Mouse (Mus musculus) c-Kit-positive CD71-positive TER-119-positive erythroid progenitor cells, embryonic 14.5 days (primary cell): ENCODE results near the gene Faim.
A peak's percentile ranks its signal among the peaks of the same experiment; 100 is the strongest.

Experiments
- DNase-seq: peaks from one replicate; pipeline ENCODE4 v3.0.0-alpha.2; 2013; ENCODE audit warnings: low spot score

Gene Faim

GRCm38 (mm10) chr9:98985800-98986475 is at the start of gene Faim:
Faim (plus strand) TSS chr9:98986373.
- peak; percentile 99 for DNase-seq

DNA sequence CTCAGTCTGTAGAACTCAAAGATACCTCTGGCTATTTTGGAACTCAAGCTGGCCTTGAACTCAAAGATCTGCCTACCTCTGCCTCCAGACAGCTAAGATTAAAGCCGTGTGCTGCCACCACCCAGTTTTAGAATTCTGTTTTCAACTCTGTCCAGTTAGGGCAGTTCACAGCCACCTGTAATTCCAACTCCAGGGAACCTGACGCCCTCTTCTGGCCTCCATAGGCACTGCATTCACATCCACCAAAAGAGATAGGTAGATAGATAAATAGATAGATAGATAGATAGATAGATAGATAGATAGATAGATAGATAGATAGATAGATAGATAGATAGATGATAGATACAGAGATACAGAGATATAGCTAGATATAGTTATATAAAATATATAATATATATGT is 46.9 kb upstream of the Faim start:
- no peak for DNase-seq

- DNase-seq = no peak
These were observed 33.8 kb upstream of the Faim start for GRCm38 (mm10) chr9:98952171-98953050.

GRCm38 (mm10) chr9:98953291-98953690 is 32.9 kb upstream of the Faim start:
- no peak for DNase-seq

DNA sequence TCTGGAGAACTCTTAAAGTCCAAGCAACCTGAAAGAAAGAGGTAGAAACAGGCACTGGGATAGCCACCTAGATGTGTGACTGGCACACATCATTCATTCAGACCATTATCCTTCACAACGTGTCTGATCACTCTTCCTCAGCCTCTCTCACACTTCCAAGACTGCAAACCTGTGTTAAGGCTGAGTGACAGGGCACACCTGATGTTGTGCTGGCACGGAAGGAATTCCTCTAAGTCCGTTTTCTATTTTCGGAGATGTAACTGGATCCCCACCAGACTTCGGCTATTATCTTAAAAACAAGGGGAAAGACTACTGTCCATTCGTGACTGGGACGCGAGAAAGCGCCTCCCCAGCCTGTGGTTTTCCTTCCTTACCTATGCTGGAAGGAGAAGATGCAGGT is 32.3 kb upstream of the Faim start:
- DNase-seq = no peak

DNA sequence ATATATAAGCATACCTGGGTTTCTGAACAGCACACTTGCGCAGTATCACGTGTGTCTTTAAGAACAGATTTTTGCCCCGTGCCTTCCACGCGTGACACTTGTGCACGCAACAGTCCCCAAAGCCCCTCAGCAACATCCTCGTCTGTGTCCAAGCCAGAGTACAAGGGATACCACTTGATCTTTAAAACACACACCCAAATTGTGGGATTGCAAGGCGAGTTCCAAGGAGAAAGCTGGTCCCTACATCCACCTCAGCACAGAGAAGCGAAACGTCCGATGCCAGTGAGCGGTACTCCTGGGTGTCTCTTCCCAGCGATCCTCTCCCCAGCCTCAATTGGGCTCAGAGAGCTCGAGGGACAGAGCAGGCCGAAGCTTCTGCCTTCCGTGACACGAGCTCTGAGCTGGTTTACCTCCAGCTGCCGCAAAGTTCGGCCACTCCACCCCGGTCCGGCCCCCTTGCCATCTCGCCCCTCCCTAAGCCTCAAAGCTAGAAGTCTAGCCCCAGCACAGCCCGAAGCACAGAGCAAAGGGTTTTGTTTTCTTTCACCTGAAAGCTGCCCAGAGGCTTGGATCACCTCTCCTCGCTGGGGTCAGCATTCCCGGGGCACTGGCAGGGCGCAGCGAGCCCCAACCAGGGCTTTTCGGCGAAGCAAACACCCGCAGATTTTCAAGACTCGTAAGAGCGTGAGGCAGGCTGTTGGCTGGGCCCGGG is 31.6 kb upstream of the Faim start:
- no peak for DNase-seq

- DNase-seq = no peak
These were observed 31.0 kb upstream of the Faim start, which contains the start of gene Foxl2 for GRCm38 (mm10) chr9:98955103-98955715. Foxl2 (plus strand) TSS chr9:98955288.

DNA sequence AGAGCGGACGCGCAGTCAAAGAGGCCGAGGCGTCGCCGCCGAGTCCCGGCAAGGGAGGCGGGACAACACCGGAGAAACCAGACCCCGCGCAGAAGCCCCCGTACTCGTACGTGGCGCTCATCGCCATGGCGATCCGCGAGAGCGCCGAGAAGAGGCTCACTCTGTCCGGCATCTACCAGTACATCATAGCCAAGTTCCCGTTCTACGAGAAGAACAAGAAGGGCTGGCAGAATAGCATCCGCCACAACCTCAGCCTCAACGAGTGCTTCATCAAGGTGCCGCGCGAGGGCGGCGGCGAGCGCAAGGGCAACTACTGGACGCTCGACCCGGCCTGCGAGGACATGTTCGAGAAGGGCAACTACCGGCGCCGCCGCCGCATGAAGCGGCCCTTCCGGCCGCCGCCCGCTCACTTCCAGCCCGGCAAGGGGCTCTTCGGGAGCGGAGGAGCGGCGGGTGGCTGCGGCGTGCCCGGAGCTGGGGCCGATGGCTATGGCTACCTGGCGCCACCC is 30.4 kb upstream of the Faim start:
- no peak for DNase-seq

DNA sequence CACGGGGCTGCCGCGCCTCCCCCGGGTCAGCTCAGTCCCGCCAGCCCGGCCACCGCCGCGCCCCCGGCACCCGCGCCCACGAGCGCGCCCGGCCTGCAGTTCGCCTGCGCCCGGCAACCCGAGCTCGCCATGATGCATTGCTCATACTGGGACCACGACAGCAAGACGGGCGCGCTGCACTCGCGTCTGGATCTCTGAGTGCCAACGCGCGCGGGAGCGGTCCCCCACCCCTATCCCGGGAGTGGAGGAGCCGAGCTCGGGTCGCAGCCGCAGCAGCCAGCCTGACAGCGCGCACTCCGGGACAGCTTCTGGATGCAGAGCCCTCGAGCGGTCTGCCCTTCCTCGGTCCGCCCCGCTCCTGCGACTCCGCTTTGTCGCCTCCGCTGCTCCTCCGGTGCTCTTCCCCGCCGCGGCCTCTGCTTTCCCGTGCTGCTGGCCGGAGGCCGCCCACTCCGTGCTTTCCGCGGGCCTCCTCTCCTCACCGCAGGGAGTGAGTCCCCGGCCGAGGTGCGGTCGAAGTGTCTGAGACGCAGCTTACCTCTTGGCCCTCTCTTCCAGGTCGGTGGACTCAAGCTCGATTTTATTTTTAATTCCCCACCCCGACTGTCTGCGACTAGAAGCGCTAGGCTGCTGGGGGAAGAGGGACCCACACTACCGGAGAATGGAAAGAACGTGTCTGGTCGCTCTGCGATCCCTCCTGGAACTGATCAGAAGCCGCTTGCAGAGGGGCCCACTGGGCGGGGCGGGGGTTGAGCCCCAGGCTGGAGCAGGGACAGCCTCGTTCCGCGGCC is 29.4 kb upstream of the Faim start:
- DNase-seq = no peak

- no peak for DNase-seq
These were observed 28.3 kb upstream of the Faim start for GRCm38 (mm10) chr9:98957751-98958351.

GRCm38 (mm10) chr9:98958628-98959027 is 27.5 kb upstream of the Faim start:
- no peak for DNase-seq

GRCm38 (mm10) chr9:98959851-98960250 is 26.3 kb upstream of the Faim start:
- no peak for DNase-seq

- no peak for DNase-seq
These were observed 25.8 kb upstream of the Faim start for GRCm38 (mm10) chr9:98960348-98960747.

GRCm38 (mm10) chr9:98961591-98962477 is 24.3 kb upstream of the Faim start:
- no peak for DNase-seq

- no peak for DNase-seq
These were observed 23.6 kb upstream of the Faim start for GRCm38 (mm10) chr9:98962478-98963142.

GRCm38 (mm10) chr9:98963661-98964060 is 22.5 kb upstream of the Faim start:
- DNase-seq = no peak

GRCm38 (mm10) chr9:98965084-98965483 is 21.1 kb upstream of the Faim start:
- no peak for DNase-seq

- no peak for DNase-seq
These were observed 13.1 kb upstream of the Faim start for GRCm38 (mm10) chr9:98973101-98973521.

- no peak for DNase-seq
These were observed 12.6 kb upstream of the Faim start for GRCm38 (mm10) chr9:98973561-98973960.
